Mouse (Mus musculus): Measurements from ENCODE around the gene Ddn.
"Not testable (repeated sequence)": the region's sequence is repeated elsewhere in the genome, so short reads cannot be mapped to it uniquely, and the experiment has no call there.

The Ddn gene

DNA sequence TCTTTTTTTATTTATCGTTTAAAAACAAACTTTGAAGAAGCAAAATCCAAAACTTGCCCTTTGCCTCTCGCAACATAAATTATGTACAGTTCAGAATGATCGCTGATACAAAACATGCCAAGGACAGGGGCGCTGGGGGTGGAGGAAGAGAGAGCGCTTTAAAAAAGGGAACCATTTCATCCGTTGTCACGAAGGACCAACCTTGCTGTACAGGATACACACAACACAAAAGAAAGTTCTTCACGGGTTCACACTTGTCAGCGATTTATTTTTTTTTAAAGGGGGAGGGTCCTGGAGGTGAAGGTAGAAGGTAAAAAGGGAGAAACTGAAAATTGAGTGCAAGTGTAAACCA is 22.4 kb upstream of the Ddn start:
- no peak for DNase-seq (ENCODE audit: low read depth, low spot score)

DNA sequence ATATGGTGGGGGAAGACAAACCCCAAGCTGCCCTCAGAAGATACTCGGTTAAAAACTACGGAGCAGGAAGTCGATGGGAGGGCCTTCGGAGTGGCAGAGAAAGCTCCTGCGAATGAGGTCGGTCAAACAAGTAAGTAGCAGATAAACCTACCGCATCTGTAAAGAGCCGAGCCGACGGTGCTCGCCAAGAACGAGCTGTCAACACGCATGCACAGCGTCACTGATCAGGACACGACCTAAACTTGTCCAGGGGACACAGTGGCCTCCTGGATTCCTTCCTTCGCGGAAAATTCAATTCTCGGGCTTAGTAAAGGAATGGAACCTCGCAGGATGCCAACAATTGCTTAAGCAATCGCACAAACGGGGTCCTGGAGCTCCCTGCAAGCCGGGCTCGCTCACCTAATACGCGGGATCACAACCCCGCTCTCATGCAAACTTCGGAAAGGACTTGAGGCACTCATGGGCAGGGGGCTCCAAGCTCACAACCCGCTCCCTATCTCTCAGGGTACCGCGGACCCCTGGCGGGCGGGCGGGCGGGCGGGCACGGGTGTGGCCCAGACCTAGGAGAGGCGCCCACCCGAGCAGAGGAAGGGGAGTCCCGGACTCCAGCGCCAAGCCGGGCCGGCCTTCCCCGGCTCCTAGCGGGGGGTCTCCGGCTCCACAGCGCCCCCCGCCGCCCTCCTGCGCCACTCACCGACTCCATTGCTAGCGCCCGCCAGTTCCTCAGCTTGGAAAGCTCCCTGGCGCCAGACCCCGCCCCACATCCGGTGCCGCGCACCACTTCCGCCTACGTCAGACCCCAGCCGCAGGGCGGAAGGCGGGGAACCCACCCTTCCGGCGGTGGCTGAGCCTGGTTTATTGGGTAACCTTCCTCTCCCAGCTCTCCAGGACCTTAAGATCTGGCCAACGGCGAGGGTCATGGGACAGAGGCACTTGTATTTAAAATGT is 21.7 kb upstream of the Ddn start, which contains the start of gene Prkag1:
TSS of gene Prkag1 (minus strand) at position 786 of the 948 bp plus-strand sequence.
- peak; percentile 96 for DNase-seq (ENCODE audit: low read depth, low spot score)

DNA sequence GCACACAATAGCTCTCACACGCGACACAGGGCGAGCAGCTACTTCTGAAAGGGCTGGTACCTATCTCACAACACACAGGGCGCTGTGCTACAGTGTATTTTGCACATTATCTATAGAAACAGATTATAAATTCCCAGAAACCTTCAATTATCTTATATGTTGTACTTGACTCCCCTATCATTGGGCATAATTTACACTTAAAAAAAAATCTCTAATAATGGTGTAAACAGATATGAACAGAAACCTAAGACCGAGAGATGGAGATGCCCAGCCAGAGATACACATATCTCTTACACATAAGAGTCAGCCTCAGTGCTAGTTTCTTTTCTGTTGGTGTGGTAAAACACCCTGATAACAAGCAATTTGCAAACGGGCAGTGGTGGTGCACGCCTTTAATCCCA is 18.3 kb upstream of the Ddn start:
- no peak for DNase-seq (ENCODE audit: low read depth, low spot score)

DNA sequence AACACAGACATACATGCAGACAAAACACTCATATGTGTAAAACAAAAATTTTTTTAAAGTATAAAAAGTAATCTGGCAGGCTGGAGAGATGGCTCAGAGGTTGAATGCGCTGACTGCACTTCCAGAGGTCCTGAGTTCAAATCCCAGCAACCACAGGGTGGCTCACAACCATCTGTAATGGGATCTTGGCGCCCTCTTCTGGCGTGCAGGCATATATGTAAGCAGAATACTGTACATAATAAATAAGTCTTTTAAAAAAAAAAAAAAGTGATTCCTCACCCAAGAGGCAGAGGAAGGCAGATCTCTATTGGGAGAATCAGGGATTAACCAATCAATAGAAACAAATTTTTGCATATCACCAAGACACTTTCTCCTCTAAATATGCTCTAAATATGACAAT is 14.1 kb upstream of the Ddn start:
- no peak for DNase-seq (ENCODE audit: low read depth, low spot score)

DNA sequence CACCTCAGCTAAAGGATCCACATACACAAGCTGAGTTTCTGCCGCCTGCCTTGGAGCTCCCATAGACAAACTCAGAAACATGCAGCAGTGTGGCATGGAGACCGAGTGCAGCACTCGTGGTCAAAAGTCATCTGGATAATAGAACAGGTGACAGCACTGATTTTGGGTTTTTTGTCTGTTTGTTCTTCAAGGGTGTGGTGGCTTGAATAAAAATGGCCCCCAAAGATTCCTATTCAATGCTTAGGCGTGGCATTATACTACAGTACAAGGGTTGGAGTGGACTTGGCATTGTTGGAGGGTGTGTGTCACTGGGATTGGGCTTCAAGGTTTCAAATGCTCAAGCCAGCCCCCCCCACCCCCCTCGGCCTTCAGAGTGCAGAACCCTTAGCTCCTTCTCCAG is 12.9 kb upstream of the Ddn start:
- DNase-seq (ENCODE audit: low read depth, low spot score) = no peak

DNA sequence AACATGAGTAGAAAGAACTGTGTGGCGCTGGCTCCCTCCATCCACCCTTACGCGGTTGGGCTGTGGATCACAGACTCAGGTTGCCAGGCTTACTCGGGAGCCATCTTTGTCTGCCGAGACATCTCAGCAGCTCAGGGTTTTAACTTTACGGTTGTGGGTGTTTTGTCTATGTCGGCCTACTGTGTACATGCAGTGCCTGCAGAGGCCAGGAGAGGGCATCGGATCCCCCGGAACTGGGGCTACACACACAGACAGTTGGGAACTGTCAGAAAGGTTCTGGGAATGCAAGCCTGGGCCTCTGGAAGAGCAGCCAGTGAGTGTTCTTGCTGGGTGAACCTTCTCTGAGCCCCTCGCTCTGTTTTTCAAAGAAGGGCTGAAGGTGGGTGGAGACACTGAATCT is 12.1 kb upstream of the Ddn start:
- DNase-seq (ENCODE audit: low read depth, low spot score) = no peak

DNA sequence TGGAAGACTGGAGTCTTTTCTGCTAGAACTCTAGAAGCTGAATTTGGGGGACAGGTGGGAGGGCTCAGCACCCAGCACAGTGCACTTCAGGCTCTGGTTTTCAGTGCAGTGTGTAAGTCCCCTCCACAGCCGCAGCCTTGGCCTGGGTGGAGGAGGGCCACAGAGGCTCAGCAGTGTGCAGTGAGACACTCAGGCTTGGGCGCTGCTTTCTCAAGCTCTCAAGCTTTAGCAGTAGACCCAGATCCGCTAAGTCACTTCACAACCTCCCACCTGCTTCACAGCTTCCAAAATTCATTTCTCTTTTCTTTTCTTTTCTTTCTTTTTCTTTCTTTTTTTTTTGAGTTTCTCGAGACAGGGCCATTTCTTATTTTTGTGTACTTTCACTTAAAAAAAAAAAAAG is 11.6 kb upstream of the Ddn start:
- DNase-seq (ENCODE audit: low read depth, low spot score) = no peak

DNA sequence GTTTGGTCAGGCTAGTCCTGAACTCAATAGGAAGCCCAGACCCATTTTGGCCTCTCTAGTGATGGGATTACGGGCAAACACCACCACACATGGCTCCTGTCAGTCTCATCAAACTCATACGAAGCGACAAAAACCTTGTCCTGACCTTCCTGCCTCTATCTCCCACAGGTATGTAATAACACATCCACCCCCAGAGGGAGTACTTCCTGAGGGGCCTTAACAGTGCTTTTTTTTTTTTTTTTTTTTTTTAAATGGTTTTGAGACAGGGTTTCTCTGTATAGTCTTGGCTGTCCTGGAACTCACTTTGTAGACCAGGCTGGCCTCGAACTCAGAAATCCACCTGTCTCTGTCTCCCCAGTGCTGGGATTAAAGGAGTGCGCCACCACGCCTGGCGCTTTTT is 8.9 kb upstream of the Ddn start:
- no peak for DNase-seq (ENCODE audit: low read depth, low spot score)

DNA sequence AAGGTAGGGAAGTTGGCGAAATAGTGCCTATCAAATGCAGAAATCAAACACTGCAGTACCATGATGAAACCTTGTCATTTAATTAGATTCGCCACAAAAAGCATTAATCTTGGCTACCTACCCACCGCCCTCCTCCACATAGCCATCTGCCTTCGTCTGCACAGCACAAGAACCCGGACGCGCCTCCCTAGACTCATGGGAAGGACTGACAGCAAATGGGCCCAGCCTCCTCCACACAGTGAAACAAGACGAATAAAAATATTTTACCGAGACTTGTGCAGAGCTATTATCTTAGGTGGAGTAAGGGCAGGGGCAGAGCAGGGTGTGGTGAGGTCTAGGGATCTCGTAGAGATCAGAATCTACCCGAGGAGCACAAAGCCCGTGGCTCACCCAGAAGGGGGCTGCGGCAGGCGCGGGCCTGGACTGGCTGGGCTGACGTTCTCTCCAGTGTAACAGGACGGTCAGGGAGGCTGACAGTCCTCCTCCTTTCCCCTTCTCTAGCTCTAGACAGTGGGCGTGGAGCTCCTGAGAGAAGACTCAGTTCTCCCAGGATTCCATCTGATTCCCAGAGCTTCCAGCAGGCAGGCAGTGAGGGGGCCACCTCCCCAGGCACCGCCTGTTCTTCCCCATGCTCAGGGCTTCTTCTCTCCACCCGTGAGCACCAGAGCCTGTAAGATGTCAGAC is 3.6 kb upstream of the Ddn start:
- DNase-seq (ENCODE audit: low read depth, low spot score) = no peak

DNA sequence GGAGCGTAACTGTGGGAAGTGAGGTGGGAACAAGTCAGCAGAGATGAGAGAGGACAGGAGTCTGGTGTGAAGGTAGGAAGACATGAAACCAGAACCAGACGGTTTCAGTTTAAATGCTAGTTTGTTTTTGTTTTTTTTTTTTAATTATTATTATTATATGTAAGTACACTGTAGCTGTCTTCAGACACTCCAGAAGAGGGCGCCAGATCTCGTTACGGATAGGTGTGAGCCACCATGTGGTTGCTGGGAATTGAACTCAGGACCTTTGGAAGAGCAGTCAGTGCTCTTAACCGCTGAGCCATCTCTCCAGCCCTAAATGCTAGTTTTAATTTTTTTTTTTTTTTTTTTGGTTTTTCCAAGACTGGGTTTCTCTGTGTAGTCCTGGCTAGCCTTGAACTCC is 922 bp upstream of the Ddn start:
- DNase-seq (ENCODE audit: low read depth, low spot score) = not testable (repeated sequence)

DNA sequence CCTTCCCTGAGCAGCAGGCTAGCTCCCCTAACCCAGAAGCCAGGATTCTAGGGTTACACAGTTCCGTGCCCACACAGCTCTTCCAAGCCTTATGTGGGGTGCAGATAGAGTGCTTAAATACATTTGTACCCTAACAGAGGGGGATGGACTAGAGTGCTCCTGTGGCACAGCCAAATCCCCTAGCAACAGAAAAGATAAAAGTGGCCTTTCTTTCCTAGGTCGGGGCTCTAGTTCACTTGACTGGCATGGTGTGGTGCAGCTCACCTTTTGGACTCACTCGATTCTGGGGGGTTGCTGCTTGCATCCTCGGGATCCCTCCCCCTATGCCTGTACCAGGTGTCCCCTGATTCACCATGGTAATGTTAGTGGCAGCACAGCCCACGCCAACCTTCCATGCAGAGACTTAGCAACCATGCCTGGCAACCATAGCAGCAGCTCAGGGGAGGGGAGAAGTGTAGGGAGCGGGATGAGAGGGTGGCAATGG is 597 bp downstream of the Ddn start:
- no peak for DNase-seq (ENCODE audit: low read depth, low spot score)

DNA sequence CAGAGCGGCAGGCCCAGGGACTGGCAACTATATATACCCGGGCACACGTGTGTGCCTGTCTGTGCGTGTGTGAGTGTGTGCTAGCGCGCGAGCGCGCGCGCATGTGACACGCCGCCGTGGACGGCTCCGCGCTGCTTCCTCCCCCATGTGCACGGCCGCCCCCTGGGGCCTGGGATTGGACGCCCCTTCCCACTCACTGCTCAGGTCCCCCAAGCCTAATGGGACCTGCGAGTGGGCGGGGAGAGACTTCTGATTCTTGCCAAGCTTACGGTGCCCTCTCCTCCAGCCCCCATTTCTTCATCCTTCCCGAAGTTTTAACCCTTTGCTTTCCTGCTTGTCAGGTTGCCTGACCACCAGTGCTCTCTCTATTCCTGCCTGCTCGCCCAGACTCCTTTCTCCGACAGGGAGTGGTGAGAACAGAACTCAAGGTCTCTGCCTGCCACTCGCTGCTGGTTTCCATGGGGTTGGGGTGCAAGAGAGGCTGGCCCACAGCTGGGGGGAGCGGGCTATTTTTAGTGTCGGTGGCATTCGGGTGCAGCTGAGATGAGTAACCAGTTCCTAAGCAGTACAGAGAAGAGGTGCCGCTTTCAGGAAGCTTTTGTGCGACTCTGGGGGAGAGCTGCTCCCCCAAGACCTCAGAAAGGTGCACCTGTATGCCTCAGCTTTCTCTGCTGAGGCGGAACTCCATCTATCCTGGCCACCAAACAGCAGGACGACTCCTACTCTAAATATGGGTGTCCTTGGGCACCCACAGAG is 1.2 kb downstream of the Ddn start:
- no peak for DNase-seq (ENCODE audit: low read depth, low spot score)

DNA sequence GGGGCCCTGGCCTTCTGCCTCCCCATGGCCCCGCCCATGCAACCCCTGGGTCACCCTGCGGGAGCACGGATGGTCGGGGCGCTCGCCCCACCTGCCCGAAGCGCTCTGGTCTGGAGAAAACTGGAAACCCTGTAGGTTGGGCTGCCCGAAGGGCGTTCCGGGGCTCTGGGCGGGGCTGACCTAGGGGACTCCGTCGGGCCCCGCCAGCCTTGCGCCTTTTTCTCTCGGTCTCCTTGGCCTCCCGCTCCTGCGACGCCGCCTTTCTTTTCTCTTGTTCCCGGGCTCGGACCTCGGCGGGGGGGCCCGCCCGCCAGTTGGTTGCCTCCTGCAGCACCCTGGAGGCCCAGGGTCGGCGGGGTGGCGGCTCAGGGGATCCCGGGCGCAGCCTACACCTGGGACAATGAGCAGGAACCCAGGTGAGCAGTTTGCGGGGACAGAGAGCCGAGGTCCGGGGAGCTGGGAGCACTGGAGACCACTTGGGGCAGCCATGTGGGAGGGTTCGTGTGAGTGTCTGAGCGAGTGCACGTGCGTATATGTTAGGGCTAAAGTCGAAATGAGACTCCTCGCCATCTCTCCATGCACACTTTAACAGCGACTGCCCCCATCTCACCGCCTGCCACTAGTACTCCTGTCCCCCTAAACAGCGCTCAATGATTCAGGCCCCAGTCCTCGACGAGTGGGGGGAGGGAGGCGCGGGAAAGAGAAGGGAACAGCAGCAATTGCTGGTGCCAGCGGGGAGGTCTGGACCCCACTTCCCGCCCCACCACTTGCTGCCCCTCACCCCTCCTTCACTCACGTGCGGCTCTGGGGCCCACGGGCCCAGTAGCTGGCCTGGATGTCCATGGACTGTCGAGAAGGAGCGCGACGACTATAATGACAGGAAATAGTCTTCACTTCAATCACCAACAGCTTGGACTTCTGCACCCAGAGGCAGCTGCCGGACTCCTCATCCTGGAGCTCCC is 2.2 kb downstream of the Ddn start:
- no peak for DNase-seq (ENCODE audit: low read depth, low spot score)

DNA sequence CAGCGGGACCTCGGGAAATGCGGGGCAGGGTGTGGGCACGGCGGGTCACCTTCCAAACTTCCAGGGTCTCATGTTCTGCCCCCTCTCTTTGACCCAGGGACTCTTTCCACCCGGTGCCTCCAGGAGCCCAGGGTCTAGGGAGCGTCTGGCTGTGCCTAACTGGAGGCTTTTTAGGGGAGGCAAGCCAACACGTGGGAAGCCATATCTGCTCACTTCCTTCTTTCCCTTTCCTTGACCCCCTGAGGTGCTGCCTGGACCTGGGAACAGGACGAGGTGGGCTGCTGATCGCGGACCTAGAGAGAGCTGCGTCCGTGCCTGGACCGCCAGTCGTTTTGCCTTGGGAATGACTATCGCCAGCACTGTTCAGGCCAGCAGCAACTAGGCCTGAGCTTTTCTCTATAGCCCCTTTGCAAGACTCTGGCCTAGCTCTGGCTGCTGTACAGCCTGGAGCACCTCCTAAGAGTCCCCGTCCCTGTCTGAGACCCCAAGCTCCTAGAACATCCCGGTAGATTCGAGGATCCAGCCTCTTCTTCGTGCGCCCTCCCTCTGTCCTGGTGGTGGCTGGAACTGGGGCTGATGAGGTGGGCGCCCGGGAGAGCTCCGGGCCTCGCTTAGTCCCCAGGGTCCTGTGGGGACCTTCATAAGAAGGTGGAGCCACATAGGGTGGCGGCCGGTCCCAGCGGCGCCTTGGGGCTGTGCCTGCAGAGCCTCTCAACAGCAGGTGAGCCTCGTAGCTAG is 3.0 kb downstream of the Ddn start:
- DNase-seq (ENCODE audit: low read depth, low spot score) = no peak

DNA sequence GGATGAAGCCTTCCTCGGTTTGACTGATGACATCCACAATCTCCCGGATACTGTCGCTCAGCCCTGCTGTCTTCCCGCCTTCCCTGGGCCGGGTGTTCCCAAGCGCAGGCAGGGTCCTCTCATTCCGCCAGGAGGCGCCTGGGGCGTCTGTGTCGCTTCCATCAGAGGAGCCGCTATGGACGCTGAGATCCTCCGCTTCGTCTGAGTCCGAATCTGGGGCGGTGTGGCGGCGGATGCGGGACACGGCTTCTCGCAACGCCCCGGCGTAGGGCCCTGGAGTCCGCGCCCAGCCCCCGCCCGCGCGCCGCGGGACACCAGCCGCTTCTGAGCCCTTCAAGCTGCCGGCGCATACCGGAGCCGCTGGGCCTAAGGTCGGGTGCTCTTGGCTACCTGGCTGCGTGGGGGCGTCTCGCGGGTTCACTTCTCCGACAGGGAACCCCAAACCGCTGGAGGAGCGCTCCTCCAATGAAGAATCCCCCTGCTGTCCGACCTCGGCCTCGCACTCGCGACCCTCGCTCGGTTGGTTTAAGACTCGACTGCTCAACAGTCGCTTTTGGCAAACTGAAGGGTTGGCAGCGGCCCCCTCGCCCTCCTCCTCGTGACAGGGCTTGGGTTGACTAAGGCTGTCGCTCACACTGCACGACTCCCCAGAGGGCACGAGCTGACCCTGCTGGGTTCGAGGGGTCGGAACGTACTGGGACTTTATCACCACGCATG is 3.8 kb downstream of the Ddn start:
- DNase-seq (ENCODE audit: low read depth, low spot score) = peak; percentile 76

DNA sequence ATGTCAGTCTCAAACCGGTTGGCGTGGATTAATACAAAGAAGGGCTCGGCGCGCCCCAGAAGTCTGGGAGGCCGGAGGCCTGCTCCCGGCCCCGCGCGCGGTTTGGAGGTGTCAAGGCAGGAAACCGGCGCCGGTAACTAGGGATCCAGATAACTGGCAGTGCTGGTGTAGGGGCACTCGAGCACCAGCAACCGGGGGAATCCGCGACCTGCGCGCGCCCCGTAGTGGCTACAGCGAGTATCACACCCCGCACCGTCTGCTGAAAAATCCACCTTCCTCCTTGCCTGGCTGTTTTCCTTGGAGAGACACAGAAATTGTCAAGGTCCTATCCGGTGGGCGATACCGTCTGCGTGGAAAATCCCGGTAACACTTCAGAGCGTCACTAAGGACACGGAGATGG is 5.2 kb downstream of the Ddn start:
- peak; percentile 79 for DNase-seq (ENCODE audit: low read depth, low spot score)

DNA sequence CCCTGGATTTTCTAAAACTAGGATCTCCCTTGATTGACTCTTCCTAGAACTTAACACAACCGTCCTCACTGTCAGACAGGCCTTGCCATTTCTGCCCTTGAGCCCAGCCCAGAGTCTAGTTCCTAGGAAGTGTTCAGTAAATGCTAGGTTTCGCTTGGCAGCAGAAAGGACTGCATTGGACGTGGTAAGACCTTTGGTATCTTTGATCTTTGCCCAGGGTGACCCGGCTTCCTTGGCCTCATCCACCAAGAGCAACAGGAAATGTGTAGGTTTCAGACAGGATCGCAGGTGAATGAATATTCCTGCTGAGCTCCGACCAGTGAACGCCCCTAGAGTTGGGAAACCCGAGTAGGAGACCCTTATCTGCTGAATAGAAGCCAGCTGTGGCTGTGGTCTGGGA is 6.4 kb downstream of the Ddn start:
- DNase-seq (ENCODE audit: low read depth, low spot score) = no peak

DNA sequence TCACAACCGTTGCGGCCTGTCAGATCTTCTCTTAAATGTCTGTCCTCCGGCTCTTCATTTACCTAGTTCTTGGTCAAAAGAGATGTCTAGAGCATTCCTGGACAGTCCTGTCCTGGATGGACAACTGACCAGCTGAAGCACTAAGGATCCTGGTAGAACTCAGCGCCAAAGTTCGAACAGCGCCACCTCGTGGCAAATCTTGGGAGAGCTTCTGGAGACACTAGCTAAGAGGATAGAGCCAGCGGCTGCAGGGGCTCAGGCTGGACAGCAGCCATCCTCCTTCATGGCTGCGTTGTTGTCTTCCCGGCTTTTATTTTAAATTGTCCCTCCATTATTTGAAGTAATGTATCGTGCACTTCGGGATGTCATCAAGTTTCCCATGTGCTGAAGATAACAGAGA is 9.9 kb downstream of the Ddn start:
- DNase-seq (ENCODE audit: low read depth, low spot score) = peak; percentile 92

DNA sequence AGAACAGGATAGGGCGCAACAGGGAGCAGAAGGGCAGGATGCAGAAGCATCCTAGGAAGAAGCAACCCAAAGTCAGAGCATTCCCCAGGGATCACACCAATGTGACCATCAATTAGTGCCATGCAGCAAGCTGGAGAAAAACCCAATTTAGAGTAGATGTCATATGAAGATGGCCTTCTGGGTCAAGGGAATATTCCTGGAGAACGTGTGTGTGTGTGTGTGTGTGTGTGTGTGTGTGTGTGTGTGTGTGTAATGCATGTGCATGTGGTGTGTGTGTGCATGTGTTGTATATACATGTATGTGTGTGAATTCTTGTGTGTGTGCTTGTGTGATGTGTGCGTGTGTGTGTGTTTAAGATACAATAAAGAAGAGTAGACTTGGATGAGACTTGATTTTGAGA is 10.4 kb downstream of the Ddn start:
- DNase-seq (ENCODE audit: low read depth, low spot score) = no peak

Data from mesoderm, embryonic 11.5 days (tissue).